Mouse (Mus musculus): ENCODE measurements at regions not wholly inside any gene's neighbourhood (a gene's known extent, or its start where the extent isn't known, plus 50 kb on each side); places are given as distances from the start of the nearest gene placed in this dataset.
"Not testable (repeated sequence)": the region's sequence is repeated elsewhere in the genome, so short reads cannot be mapped to it uniquely, and the experiment has no call there.

DNA sequence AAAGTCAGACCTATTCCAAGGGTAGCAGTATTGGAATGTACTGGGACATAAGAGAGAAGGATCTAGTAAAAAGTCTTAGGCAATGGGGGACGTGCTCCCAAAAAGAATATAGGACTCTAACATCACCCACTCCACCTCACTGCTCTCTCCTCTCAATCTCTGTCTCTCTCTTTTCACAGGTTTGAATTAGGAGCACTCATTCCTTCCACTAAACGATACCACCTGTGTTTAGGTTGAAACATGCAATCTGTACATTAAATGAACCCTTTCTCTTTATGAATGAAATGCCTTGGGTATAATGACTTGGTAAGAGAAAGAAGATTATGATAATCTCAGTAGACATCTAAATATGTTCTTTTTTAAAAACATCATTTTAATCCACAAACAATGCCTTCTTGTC, 129.4 kb downstream of the Zpld1 start:
- intact Hi-C loops (cut with DNase I): no loop called here

DNA sequence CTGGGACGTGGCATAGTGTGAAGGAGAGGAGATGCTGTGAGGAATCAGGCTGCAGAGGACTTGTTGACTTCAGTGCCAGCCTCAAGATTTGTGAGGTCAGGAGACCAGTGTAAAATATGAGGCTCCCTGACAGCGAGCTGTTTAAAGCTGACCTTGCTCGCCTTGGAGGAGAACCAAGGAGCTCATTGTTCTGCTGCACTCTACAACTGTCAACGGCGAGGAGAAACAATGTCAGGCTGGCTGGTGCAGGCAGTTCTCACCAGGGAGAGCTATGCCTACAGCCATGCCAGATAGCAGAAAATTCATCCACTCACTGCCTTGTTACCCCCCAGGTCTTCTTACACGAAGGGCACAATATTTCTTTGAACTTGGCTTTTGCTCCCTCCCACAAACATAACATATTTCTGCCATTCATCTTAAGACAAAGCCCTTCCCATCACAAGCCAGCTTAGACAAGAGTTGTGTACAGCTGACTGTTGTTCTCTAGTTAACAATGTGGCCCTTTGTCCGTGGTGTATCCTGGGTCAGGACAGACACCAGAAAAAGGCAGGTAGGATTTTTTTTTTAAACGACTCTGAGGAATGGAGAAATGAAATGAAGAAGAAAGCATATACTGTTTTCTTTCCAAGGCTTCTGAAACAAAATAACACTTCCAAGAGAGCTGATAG, 131.5 kb downstream of the Zpld1 start:
- intact Hi-C loops (cut with DNase I): no loop called here

DNA sequence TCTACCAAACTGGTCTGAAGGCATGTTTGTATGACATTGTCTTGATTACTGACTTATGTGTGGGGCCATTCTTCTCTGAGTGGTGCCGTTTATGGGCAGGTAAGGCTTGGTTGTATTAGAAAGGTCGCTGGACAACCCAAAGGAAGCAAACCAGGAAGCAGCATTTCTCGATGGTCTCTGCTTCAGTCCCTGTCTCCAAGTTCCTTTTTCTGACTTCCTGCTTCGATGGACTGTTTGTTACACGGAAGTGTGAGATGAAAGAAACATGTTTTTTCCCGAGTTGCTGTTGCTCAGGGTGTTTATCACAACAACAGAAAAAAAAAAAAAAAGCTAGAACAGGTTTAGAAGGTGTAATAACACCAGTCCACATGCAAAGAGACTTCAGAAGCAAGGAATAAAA, 134.9 kb downstream of the Zpld1 start:
- intact Hi-C loops (cut with DNase I): no loop called here

DNA sequence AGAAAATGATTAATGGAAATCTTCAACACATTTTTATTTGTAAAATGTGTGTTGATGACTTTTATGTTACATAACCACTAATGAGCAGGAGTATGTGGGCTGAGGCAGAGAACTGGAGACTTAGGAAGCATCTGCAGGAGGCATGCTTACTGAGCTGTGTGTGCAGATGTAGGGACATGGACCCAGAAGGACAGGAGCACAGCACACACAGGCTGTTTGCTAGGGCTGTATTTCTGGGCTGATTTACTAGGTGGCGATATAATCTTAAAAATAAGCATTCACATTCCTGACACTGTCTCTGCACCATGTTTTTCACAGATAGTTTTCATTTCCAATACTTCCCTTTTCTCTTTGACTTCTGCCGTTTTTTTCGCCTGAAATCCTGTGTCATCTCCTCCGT, 146.1 kb downstream of the Zpld1 start:
- intact Hi-C loops (cut with DNase I): loop anchor here (5.0 kb wide), 1 partner anchor 311 kb away; no protein-coding TSS in a partner anchor

GRCm38 (mm10) chr16:55142431-55143173, 155.2 kb downstream of the Zpld1 start:
- intact Hi-C loops (cut with DNase I): no loop called here

DNA sequence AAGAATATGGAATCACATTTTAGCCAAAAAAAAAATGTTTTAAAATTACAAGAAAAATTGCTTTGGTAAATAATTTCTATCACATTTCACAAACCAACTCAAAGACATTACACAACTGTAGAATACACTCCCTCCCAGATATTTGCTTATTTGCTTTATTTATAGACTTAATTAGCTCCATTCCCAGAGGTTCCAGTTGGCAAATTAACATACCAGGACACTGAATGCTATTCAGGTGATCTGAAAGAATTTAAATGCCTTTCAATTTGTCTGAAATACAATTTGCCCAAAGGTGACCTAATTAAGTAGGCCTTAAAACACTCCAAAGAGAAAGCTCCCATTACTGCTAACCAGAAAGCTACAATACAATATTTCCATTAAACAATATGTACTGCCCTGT, 162.8 kb downstream of the Zpld1 start:
- intact Hi-C loops (cut with DNase I): no loop called here

DNA sequence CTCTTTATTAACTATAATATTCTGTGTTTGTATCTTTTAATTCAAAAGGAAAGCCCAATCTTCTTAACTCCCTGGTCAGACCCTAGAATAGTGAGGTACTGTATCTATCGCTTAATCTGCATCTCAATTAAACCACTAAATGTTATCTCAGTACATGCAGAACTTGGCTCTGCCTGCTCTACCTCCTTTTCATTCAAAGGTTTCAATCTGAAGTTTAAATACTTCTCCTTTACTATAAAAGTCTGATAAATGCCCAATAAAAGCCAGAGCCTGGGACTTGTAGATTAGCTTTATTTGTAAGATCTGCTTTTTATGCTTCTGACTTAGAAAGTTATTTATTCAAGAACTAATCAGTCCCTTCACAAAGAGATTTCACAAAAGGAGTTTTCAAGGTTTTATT, 200.1 kb downstream of the Zpld1 start:
- intact Hi-C loops (cut with DNase I): no loop called here

GRCm38 (mm10) chr16:55087461-55087860, 210.3 kb downstream of the Zpld1 start:
- intact Hi-C loops (cut with DNase I): no loop called here

DNA sequence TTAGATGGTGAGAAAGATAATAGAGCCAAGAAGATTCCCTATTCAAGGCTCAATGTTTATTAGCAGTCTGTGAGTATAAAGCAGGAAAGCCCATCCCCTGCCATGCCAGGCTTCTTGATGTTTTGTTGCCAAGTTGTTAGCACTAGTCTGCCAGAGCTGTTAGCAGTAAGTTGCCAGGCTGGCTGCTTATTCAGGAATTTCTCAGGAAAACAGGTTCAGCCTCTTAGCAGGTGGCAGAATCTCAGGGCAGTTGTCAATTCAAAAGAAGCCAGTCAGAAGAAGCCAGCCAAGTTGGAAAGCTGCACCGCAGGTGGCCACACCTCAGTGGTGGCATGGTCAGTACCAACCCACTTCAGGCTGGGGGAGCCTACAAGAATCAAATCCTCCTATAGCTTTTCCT, 221.6 kb downstream of the Zpld1 start:
- intact Hi-C loops (cut with DNase I): no loop called here

DNA sequence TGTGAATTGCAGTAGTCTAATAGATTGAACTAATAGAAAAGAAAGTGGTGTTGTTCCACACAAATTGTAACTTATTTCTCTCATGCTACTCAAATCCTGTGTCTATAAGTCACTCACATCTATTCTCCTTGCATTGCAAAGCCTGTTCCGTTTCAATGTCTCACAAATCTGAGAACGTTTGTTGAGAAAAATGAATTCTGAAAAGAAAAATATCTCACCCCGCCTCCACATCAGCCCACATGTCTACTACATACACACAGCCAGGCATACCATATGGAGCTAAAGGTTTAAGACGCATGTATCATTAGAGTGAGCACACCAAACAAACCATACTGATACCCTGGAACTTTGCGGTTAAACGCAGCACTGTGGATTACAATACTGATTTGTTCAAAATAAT, 258.0 kb downstream of the Zpld1 start:
- intact Hi-C loops (cut with DNase I): no loop called here

GRCm38 (mm10) chr16:55001661-55002289, 296.0 kb downstream of the Zpld1 start:
- intact Hi-C loops (cut with DNase I): no loop called here

DNA sequence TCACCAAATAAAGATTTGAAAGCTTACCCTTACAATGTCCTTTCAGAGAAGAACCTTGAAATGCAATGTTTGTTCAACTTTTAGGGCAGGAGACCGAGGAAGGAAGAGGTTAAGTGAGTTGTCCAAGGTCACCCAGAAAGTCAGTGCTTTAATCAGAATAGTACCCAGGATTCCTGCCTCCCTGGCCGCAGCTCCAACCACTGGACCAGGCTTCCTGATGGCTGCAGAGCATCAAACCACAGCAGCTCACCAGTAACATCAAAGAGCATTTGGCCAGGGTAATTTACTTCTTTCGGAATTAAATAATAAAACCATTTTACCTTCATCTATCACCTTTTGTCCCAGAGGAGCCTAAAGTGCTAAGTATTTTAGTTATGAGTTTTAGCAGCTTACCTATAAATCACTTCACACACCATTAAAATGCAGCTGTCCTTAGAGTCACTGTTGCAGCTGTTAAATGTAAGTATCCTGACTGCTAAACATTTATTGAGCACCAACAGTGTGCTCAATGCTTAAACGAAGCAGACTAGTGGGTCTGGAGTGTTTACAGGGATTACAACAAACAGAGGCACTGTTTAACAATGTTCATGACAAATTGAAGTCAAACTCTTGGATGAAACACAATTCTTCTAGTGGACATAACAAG, 306.1 kb downstream of the Zpld1 start:
- intact Hi-C loops (cut with DNase I): no loop called here

DNA sequence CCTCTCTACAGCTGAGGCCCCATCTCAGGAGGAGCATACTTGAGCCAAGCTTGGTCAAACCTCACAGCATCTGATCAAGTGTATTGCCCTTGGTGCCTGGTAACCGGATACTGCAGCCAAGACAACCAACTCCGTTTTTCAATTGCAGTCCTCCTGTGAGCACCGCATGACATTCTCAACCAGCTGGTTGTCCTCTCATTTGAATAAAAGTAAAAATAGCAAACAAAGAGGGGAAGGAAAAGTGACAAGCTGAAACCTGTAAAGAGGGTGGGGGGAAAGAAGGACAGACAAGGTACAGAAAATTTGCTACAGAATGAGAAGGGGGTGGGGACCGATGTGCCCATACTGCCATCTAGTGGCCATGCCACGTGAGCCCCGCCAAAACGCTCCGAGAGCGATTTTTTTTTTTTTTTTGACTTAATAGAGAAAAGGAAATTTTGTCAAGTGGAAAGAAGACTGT, 314.0 kb downstream of the Zpld1 start:
- intact Hi-C loops (cut with DNase I): loop anchor here (10.0 kb wide), 1 partner anchor 481 kb away; no protein-coding TSS in a partner anchor

DNA sequence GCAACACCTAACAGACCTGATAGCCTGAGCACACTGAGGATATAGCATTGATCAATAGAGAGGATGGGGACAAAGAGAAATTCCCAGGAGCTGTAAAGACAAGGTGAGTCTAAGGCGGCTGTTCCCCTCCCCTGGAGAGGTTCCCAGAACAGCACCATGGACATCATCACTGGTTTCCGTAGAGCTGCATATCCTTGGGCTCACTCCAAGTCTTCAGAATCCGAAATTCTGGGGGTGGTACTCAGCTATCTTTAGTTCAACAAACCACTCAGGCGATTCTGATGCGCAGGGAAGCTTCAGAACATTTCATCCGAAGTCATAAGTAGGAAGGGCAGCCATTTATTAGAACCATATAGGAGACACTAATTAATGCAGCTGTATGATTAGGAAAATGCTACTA, 327.4 kb downstream of the Zpld1 start:
- intact Hi-C loops (cut with DNase I): no loop called here

DNA sequence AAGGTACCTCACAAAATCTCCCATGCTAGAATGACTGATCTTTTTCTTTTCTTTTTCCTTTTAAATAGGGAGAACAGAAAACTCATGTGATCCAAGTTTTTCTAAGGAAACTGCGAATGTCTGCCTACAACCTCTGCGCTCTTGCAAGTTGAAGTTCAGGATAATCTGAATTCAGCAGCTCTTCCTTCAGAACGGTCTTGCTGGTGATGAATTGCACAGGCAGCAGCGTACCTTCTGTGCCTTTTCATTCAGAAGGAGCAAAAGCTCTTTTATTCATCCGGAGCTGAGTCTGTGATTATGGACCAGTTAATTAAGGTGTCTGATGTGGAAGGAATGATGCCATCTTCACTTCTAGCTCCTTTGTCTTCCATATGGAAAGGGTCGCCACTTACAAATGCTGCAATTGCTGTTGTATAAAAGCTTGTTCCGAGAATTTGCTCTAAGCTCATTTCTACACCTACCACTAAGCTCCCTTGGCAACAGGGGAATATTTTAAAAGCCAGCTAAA, 353.9 kb downstream of the Zpld1 start:
- intact Hi-C loops (cut with DNase I): no loop called here

- intact Hi-C loops (cut with DNase I): no loop called here
Observed at GRCm38 (mm10) chr16:54928259-54928658, 369.5 kb downstream of the Zpld1 start.

GRCm38 (mm10) chr16:54902911-54903310, 394.9 kb downstream of the Zpld1 start:
- intact Hi-C loops (cut with DNase I): no loop called here

DNA sequence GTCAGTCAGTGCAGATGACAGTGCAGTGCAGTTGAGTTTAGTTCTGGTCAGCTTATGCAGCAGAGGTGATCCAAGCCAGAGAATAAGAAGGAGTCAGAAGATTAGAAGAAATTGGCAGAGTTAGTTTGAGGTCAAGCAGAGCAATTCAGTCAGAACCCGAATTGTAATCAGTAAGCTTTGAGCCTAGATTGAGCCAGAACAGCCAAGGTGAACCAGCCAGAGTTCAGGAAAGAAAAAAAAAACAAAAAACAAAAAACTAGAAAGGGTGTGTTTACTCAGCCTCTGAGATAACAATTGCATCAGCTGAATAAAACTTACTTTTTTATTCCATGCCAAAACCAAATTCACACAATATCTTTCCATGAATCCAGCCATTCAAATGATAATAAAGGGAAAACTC, 396.3 kb downstream of the Zpld1 start:
- intact Hi-C loops (cut with DNase I): no loop called here

- intact Hi-C loops (cut with DNase I): no loop called here
Observed at GRCm38 (mm10) chr16:54894661-54895060, 403.1 kb downstream of the Zpld1 start.

DNA sequence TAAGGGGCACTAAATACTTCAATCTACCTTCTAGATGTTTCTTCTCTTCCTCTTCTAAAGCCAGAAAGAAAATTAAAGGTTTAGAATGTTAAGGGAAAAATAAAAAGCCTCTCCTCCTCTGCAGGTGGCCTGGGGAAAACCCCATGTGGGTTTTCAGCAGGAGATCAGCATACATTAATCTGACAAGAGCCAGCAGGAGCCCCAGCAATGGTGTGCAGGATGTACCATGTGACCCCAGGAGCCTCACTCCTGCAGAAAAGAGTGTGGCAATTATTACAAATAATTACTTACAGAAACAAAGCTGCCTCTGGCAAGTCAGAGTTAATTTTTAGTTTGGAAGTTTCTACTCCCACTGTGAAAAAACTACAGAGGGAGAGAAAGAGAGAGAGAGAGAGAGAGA, 440.4 kb downstream of the Zpld1 start:
- intact Hi-C loops (cut with DNase I): no loop called here

GRCm38 (mm10) chr16:54842996-54843395, 454.8 kb downstream of the Zpld1 start:
- intact Hi-C loops (cut with DNase I): not testable (repeated sequence)

All from adrenal gland (tissue).